Mouse (Mus musculus) CD4-positive, CD25-positive, alpha-beta regulatory T cell, adult 4 months (primary cell): ENCODE data around the gene Zfp579. TPM values are rescaled to one million over a fixed set of nuclear protein-coding genes. Genes with fewer than 3 reads are reported as not detected.

Experiments used
- ATAC-seq: one replicate; pipeline ENCODE4 v1.8.0; 2017
- polyA plus RNA-seq, 2 experiments: library from polyadenylated mRNA; unstranded; fragments of 100-300 nt; shearing (Covaris generic); gene quantifications; one replicate each; pipeline ENCODE4 v1.2.1; 2017

Gene Zfp579
- polyA plus RNA-seq, 2 experiments from 2014 or later: 3.6 to 6.4 TPM

DNA sequence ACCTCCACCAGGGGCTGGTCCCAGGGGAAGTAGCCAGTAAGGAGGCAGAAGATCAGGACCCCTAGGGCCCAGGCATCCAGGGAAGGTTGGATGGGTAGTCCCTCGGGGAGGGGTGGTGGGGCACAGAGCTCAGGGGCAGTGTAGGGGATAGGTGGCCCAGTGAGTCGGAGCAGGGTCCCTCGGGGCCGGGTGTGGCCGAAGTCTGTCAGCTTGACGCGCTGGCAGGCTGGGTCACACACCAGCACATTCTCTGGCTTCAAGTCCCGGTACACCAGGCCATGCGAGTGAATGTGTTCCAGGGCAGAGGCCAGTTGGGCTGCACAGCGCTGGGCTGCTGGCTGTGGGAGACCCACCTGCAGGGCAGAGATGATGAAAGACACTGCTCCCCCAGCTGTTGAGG, 38.6 kb downstream of the Zfp579 start:
- ATAC-seq: no peak

DNA sequence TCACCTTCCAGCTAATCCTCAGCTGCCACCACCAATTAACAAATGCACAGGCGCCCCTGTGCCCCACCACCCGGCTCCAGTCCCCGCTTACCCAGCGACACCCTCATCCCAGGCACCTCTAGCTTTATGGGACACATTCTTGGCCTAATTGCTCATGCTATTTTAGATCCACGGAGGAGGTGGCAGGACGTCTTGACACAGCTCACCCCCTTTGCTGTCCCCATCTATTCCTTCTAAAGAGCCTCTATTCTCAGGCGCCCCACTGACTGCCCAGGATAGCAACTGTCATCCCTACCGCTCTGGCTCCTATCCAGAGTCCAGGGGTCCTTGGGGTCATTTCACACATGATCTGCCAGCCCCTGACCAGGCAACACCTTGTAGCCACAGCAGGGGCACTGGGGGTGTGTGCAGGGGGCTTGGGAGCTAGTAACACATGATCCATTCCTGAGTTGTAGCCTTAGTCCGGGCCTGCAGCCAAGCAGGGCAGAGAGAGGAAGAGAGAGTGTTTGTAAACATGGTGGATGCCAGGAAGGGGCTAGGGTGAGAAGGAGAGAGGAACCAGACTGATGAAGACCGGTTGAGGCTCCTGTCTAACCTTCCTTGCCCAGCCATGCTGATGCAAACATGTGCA, 42.0 kb downstream of the Zfp579 start:
- ATAC-seq: no peak

DNA sequence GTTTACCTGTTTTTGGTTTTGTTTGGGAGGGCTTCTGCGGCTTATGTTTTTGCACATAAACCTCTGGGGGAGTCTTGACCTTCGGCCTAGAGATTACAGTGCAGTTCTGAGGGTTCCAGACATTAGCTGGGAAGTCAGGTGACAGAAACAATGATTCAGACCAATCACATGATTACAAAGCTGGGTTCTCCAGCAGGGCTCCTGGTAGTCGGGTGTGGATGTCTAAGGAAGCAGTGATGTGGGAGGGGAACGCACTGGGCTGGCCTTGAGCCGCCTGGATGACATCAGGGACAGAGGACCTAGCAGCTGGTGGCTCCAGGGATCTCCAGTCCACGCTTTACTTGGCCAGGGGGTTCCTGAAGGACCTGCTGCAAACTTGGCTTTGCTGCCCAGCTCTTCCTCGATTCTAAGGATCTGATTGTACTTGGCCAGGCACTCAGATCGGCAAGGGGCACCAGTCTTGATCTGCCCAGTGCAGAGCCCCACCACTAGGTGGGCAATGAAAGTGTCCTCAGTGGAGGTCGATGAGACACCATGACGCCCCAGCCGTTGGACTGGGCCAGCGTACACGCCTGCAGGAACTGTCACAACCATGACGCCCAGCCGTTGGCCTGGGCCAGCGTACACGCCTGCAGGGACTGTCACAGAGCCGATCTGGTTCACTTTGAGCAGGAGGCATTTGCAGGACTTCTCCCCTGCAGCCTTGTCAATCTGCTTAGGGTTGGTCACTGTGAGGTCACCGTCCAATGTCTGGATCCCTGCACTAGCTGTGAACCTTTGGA, 45.2 kb downstream of the Zfp579 start:
- ATAC-seq: no peak

DNA sequence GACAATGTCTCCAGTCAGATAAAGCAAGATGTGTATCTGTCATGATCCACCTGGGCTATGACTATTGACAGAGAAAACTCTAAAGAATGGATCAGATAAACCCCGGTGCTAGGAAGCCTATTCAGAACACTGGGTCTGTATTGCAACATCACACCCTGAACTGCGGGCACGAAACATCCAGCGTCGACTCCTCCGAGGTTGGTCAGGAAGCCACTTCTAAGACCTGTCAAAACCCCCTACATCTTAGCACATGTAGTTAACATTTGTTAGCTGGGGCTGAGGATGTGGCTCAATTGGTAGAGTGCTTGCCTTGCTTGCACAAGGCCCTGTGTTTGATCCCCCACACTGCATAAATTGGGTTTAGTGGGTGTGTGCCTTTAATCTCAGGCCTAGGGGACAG, 47.6 kb downstream of the Zfp579 start:
- ATAC-seq: peak; percentile 67

DNA sequence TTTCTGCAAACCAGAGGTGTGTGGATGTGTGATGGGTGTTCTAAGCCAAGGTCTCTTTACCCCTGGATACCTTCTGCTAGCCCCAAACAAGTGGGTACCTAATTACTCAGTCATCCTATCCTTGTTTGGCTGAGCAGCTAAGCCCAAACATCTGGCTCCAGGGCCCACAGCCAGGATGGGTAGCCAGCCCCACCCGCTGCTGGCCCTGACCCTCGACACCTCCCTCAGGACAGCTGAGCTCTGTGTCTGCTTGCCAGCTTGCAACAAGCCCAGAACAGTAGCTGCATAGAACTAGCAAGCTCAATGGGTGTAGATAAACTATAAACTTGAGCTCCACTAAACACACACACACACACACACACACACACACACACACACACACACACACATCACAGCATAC, 48.1 kb downstream of the Zfp579 start:
- ATAC-seq: no peak

DNA sequence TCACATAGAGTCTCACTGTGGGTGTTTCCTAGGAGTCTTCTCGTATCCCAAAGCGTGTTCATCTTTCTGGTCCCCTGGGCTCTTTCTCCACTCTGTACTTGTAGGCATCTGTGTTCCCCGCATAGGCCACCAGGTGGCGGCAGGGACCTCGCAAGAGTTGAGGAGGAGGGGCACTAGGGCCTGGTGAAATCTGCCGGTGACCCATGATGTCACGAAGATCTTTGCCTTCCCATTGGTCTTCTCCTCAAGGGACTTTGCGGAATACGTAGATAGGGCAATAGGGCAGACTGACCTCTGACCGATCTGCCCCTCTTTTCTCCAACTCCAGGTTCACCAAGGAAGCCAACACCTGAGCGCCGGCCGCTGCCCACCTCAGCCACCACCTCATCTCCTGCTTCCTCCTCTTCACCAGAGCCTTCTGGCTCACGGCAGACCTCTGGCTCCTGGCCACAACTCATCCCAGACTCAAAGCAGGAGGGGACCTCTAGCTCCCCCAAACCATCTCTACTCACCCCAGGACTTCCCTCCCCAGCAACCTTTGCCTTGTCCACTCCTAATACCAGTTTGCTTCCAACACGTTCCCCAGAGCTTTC, 52.6 kb downstream of the Zfp579 start:
- ATAC-seq: peak; percentile 96

DNA sequence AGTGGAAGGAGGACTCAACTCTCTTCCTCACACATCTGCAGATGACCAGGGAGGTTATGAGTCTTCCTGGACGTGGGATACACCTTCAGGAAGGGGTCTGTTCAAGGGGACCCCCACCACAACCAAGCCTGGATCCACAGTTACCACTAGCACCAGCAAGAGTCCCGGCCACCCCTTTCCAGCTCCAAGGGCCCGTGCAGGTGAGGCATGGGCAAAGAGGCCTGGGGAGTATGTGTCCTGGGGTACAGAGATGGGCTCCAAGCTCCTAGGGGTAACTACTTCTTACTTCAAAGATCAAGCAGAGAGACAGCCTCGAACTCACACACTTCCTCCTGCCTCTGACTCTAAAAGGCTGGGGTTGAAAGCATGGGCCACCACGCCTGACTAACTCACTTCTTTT, 53.3 kb downstream of the Zfp579 start:
- ATAC-seq: no peak

DNA sequence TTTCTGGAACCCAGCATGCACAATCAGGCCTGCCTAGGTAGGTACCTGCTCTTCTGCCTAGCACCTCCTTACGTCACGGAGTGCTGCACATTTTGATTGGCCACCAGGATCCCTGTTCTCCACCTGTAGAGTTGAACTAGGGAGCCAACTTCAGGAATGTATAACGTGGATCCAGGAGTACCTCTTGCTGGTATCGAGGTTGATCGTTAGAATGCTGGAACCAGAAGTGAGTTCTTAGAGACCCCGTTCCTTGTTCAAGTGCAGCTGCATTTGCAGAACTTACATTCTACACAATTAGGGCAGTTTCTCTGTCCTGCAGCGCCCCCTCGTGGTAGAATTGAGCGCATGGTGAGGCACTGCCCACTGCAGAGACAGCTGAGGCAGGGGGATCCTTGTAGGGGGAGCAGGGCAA, 55.9 kb downstream of the Zfp579 start:
- ATAC-seq: peak; percentile 48

DNA sequence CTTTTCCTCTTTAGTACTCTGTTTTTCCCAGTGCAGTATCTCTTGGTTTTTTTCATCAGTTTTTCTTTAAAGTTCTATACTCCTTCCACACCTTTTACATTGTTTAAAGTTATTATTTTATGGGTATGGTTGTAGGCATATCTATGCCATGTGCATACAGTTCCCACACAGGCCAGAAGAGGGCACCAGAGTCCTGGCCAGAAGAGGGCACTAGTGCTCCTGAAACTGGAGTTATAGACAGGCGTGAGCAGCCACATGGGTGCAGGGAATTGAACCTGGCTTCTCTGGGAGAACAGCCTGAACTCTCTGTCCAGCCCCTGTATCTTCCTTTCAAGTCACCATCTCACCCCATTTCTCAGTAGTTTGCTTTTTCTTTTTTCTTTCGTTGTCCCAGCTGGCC, 57.5 kb downstream of the Zfp579 start:
- peak; percentile 40 for ATAC-seq

DNA sequence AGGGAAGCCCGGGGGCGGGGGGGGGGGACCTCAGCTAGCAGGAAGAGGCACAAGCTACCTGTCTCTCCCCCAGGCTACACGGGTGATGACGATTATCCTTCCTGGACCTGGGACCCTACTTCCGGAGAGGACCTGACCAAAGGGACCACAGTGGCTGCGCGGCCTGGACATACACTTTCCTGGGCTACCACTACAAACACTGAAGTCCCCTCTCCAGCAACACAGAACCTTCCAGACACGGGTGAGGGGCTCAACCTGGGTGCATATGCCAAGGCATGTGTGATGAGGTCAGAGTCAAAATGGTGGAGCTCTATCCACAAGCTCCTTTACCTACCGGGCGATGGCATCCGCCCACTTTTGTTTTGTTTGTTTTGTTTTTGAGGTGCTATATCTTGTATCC, 58.6 kb downstream of the Zfp579 start:
- no peak for ATAC-seq

DNA sequence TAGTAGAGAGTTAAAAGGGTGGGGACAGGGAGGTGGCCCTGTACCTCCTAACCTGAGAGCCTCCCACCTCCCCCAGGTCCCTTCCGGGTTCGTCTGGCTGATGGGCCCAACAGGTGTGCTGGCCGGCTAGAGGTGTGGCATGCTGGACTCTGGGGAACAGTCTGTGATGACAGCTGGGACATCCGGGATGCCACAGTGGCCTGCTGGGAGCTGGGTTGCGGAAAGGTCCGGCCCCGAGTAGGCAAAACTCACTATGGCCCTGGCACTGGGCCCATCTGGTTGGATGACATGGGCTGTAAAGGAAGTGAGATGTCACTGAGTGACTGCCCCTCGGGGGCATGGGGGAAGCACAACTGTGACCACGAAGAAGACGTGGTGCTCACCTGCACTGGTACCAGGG, 59.1 kb downstream of the Zfp579 start:
- ATAC-seq: no peak

DNA sequence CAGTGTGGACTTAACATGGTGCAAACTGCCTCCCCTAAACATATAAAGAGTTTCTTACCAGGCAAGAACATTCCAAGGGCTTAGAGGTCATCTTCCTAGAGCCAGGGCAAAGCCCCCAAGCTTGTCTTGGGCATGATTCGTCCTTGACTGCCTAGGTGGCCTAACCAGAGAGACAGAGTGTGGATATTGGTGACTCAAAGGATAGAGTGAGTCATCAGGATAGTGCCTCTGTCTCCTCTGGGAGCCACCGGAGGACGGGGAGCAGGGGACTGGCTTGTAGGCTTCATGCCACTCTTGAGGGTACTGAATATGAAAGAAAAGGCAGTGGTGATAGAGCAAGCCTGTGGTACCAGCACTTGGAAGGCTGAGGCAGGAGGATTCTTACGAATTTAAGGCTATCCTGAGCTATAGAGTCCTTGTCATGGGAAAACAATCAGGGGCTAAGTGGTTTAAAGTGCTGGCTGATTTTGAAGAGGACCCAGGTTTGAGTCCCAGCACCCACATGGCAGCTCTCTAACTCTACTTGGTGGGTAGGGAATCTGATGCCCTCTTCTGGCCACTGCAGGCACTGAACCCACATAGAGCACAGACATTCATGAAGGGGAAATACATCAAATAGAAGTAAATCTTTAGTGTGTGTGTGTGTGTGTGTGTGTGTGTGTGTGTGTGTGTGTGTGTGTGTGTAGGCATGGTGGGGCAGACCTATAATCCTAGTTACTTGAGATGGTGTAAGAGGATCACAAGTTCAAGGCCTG, 61.6 kb downstream of the Zfp579 start:
- no peak for ATAC-seq

Other genes with a start within 250 kb of the Zfp579 start
- 1 to 10 TPM in 1 of 2 experiments, not detected in 1; 2.1 TPM for gene Cox6b2, start 243.1 kb downstream of the Zfp579 start, polyA plus RNA-seq
- gene Fam71e2, start 224.9 kb downstream of the Zfp579 start, polyA plus RNA-seq: not detected
- gene Il11, start 213.3 kb downstream of the Zfp579 start, polyA plus RNA-seq: under 1 TPM in 1 of 2 experiments, not detected in 1; 0.16 TPM
- gene Tmem190, start 213.2 kb downstream of the Zfp579 start, polyA plus RNA-seq: not detected
- under 1 TPM in 1 of 2 experiments, not detected in 1; 0.86 TPM for gene Tmem238, start 206.5 kb downstream of the Zfp579 start, polyA plus RNA-seq
- gene Rpl28, start 203.3 kb downstream of the Zfp579 start, polyA plus RNA-seq: 100 to 1,000 TPM; 446 to 574 TPM
- gene Ube2s, start 183.6 kb downstream of the Zfp579 start, polyA plus RNA-seq: 10 to 100 TPM; 25.0 to 25.3 TPM
- under 1 TPM in 1 of 2 experiments, not detected in 1; 0.11 TPM for gene Shisa7, start 151.5 kb downstream of the Zfp579 start, polyA plus RNA-seq
- 10 to 100 TPM; 29.1 to 47.3 TPM for gene Isoc2b, start 125.9 kb downstream of the Zfp579 start, polyA plus RNA-seq
- under 1 TPM; 0.35 to 0.47 TPM for gene Isoc2a, start 119.0 kb downstream of the Zfp579 start, polyA plus RNA-seq
- not detected for gene Gm36210, start 89.6 kb downstream of the Zfp579 start, polyA plus RNA-seq
- 1 to 10 TPM in 1 of 2 experiments, under 1 TPM in 1; 0.99 to 1.5 TPM for gene Zfp628, start 80.9 kb downstream of the Zfp579 start, polyA plus RNA-seq
- gene Nat14, start 74.1 kb downstream of the Zfp579 start, polyA plus RNA-seq: under 1 TPM in 1 of 2 experiments, not detected in 1; 0.61 TPM
- under 1 TPM in 1 of 2 experiments, not detected in 1; 0.12 TPM for gene Ssc5d, start 70.4 kb downstream of the Zfp579 start, polyA plus RNA-seq
- gene Sbk2, start 31.8 kb downstream of the Zfp579 start, polyA plus RNA-seq: not detected
- gene Sbk3, start 25.0 kb downstream of the Zfp579 start, polyA plus RNA-seq: not detected
- 10 to 100 TPM; 44.1 to 45.4 TPM for gene Zfp524, start 18.3 kb upstream of the Zfp579 start, polyA plus RNA-seq
- 10 to 100 TPM in 1 of 2 experiments, 1 to 10 TPM in 1; 9.5 to 12.0 TPM for gene Fiz1, start 18.5 kb upstream of the Zfp579 start, polyA plus RNA-seq
- gene Gm44973, start 19.3 kb upstream of the Zfp579 start, polyA plus RNA-seq: 1 to 10 TPM; 7.9 to 8.9 TPM
- gene Zfp865, start 24.2 kb upstream of the Zfp579 start, polyA plus RNA-seq: 10 to 100 TPM in 1 of 2 experiments, 1 to 10 TPM in 1; 3.5 to 12.3 TPM
- gene Ccdc106, start 24.4 kb upstream of the Zfp579 start, polyA plus RNA-seq: under 1 TPM in 1 of 2 experiments, not detected in 1; 0.58 TPM
- not detected for gene 4632433K11Rik, start 38.0 kb upstream of the Zfp579 start, polyA plus RNA-seq
- 1 to 10 TPM; 4.5 to 9.3 TPM for gene Zfp784, start 42.3 kb upstream of the Zfp579 start, polyA plus RNA-seq
- gene Zfp580, start 55.4 kb upstream of the Zfp579 start, polyA plus RNA-seq: under 1 TPM in 1 of 2 experiments, not detected in 1; 0.69 TPM
- 10 to 100 TPM; 27.5 to 28.2 TPM for gene U2af2, start 66.0 kb upstream of the Zfp579 start, polyA plus RNA-seq
- 1 to 10 TPM; 4.0 to 7.2 TPM for gene Epn1, start 84.1 kb upstream of the Zfp579 start, polyA plus RNA-seq
- gene Rfpl4, start 120.8 kb upstream of the Zfp579 start, polyA plus RNA-seq: under 1 TPM in 1 of 2 experiments, not detected in 1; 0.51 TPM
- under 1 TPM in 1 of 2 experiments, not detected in 1; 0.44 TPM for gene Rasl2-9, start 129.8 kb upstream of the Zfp579 start, polyA plus RNA-seq
- under 1 TPM in 1 of 2 experiments, not detected in 1; 0.08 TPM for gene Vmn1r55, start 153.5 kb upstream of the Zfp579 start, polyA plus RNA-seq
- gene Vmn1r56, start 200.6 kb upstream of the Zfp579 start, polyA plus RNA-seq: not detected
- gene Vmn1r57, start 222.3 kb upstream of the Zfp579 start, polyA plus RNA-seq: not detected